Mouse (Mus musculus) cortical plate, adult 2 months (tissue): ENCODE results near the gene Kctd13.
A peak's percentile ranks its signal among the peaks of the same experiment; 100 is the strongest.

Source experiments
- CTCF ChIP-seq: fragments of 200-500 bp; IDR thresholded peaks from 2 replicates; pipeline ENCODE4 v1.5.1; 2011; ENCODE audit warnings: mild to moderate bottlenecking, control low read depth, low read length; ENCODE audit not compliant: insufficient read depth; ENCODE audit errors: extremely low read depth
- POLR2A ChIP-seq: fragments of 200-500 bp; IDR thresholded peaks from 2 replicates; pipeline ENCODE4 v1.6.1; 2011; ENCODE audit warnings: mild to moderate bottlenecking, low read length, control low read depth; ENCODE audit not compliant: insufficient read depth; ENCODE audit errors: extremely low read depth

DNA sequence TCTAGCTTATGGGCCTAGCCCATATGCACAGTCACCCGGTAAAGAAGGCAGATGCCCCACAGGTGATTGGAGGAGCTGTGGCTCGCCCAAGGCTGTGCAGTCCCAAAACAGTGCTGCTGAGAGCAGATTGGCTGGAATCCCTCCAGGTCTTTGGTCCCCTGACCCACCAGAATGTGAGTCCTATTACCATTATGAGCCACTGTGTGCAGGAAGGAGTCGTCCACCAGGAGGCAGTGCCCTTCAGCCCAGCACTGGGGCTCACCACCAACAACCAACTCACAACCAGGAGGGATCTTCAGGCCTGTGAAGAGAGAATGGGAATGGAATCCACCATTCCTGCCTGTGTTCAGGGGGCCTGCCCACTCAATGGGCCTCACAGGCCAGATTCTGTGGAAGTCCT lies 17.9 kb downstream of the Kctd13 start:
- TF ChIP-seq POLR2A (no peak), CTCF (peak; percentile 52)
